ENCODE assay signal across 14 mouse cellular contexts in genomic region chr12:41774623-41775323, GRCm38 (mm10).
A peak's percentile ranks its signal among the peaks of the same experiment; 100 is the strongest.
DNase-seq lines count a peak whose midpoint lies in the region; ATAC-seq and TF ChIP-seq lines count a peak whose summit lies in the region.
"Had no signal": no experiment of that assay in that cellular context is flagged by ENCODE, and none has a peak within 500 bp of the region (broad histone marks: within the 10 kb centered on the region; RNA-seq: fewer than 3 reads in every experiment).

No protein-coding gene starts in this region.

- TF ChIP-seq CTCF in liver, adult 2 months (IDR thresholded peaks at IDR 0.05; ENCODE audit: low read depth, low read length), result no peak
- TF ChIP-seq CTCF in brain, embryonic 14.5 days (IDR thresholded peaks at IDR 0.05; ENCODE audit: borderline replicate concordance, extremely low read depth, insufficient read depth, insufficient read length), result no peak

- H3K9ac ChIP-seq in liver, adult 2 months (ENCODE audit: low read depth, low read length), result no peak overlapping the region
- H3K9ac ChIP-seq in liver, embryonic 11.5 days (ENCODE audit: low read depth, low read length), result no peak overlapping the region
- H3K9ac ChIP-seq: liver, embryonic 14.5 days had no signal

- H3K4me2 ChIP-seq in liver, embryonic 11.5 days, result no peak overlapping the region

- no peak for TF ChIP-seq POLR2A in liver, adult 2 months (IDR thresholded peaks at IDR 0.05; ENCODE audit: extremely low read depth, insufficient read depth, low read length)
- TF ChIP-seq POLR2A in brain, embryonic 14.5 days (IDR thresholded peaks at IDR 0.05; ENCODE audit: borderline replicate concordance, extremely low read depth, insufficient read depth, insufficient read length, poor library complexity, severe bottlenecking), result no peak

- no peaks in the 10 kb centered on the region for H3K9me3 ChIP-seq in liver, embryonic 11.5 days (ENCODE audit: control insufficient read depth, low read length)
- H3K9me3 ChIP-seq: embryonic facial prominence, embryonic 10.5 days had no signal

- no peak for ATAC-seq in liver, embryonic 11.5 days (replicated peaks; ENCODE audit: low FRiP score)
- ATAC-seq: intestine, postnatal 0 days had no signal

- DNase-seq in adrenal gland, adult 8-10 months, result peak; percentile 13
- no peak for DNase-seq in adrenal gland, adult 18-20 months (ENCODE audit: low spot score in 2 of 2)
- DNase-seq in liver, adult 2 months (ENCODE audit: extremely low read depth, low read depth, low spot score), result peak; percentile 16
- DNase-seq in liver, embryonic 11.5 days (ENCODE audit: low spot score), result no peak
- peak; percentile 72 for DNase-seq in brain, embryonic 14.5 days (ENCODE audit: low read depth)
- peak; percentile 85 to 87 for DNase-seq in cerebellum, postnatal 25 days
- DNase-seq in kidney, adult 9 months, result no peak
- DNase-seq in adipocyte (ENCODE audit: low spot score), result no peak
- DNase-seq: heart, adult 11 months; right cerebral cortex, postnatal 4 days; thymus, postnatal 14 days had no signal

- no peaks in the 10 kb centered on the region for H3K4me1 ChIP-seq in liver, adult 2 months (ENCODE audit: control insufficient read depth, insufficient read depth, low read length)
- H3K4me1 ChIP-seq in liver, embryonic 11.5 days (replicated peaks; ENCODE audit: control insufficient read depth, insufficient read depth, low read length), result no peaks in the 10 kb centered on the region
- H3K4me1 ChIP-seq: embryonic facial prominence, embryonic 10.5 days had no signal

- H3K4me3 ChIP-seq in liver, adult 2 months (ENCODE audit: insufficient read depth, low read depth, low read length), result no peak overlapping the region
- H3K4me3 ChIP-seq in liver, embryonic 11.5 days (ENCODE audit: low read depth, low read length), result no peak overlapping the region
- H3K4me3 ChIP-seq: embryonic facial prominence, embryonic 10.5 days had no signal

- no peaks in the 10 kb centered on the region for H3K27me3 ChIP-seq in liver, adult 2 months (ENCODE audit: control insufficient read depth, insufficient read depth, low read length)
- H3K27me3 ChIP-seq in liver, embryonic 11.5 days (replicated peaks; ENCODE audit: control insufficient read depth, insufficient read depth, low read length), result no peaks in the 10 kb centered on the region

- 93% methylated on average over 5 of the region's 5 CpGs for WGBS in liver, adult 2 months
- 90% methylated on average over 5 of the region's 5 CpGs for WGBS in liver, embryonic 11.5 days

- no peaks in the 10 kb centered on the region for H3K79me2 ChIP-seq in liver, adult 2 months (ENCODE audit: control insufficient read depth, insufficient read depth, low read length)

- no peak overlapping the region for H3K27ac ChIP-seq in liver, adult 2 months (replicated peaks; ENCODE audit: insufficient read depth, low read depth, low read length)
- no peak overlapping the region for H3K27ac ChIP-seq in liver, embryonic 11.5 days (ENCODE audit: low read depth, low read length)
- H3K27ac ChIP-seq: embryonic facial prominence, embryonic 10.5 days; liver, embryonic 14.5 days had no signal

- no peaks in the 10 kb centered on the region for H3K36me3 ChIP-seq in liver, adult 2 months (ENCODE audit: control insufficient read depth, insufficient read depth, low read length)
- no peaks in the 10 kb centered on the region for H3K36me3 ChIP-seq in liver, embryonic 11.5 days (ENCODE audit: control insufficient read depth, insufficient read depth, low read length)
- H3K36me3 ChIP-seq: embryonic facial prominence, embryonic 10.5 days had no signal

Comparison
In these comparisons a context has a peak if more than half of its experiments do, and no peak if none do; other contexts are left out.
1. DNase-seq: peak in adrenal gland, adult 8-10 months (single experiment), liver, adult 2 months (single experiment), brain, embryonic 14.5 days (single experiment) and cerebellum, postnatal 25 days (2 of 2); none in adrenal gland, adult 18-20 months (0 of 2), liver, embryonic 11.5 days (single experiment), kidney, adult 9 months (single experiment) and adipocyte (single experiment).